Mouse (Mus musculus): ENCODE data around the gene Uggt1. TPM values are rescaled to one million over a fixed set of nuclear protein-coding genes. Genes with fewer than 3 reads are reported as not detected.

The Uggt1 gene
- polyA plus RNA-seq, 1 experiment from 2014 or later = 61.9 TPM

- no peak overlapping the region for H3K4me2 ChIP-seq
- no peak overlapping the region for H3K27ac ChIP-seq (ENCODE audit: low read depth, low read length)
- H3K27me3 ChIP-seq (ENCODE audit: control insufficient read depth, insufficient read depth, low read length) = no peaks in the 10 kb centered on the region
- no peak overlapping the region for H3K4me3 ChIP-seq (ENCODE audit: low read depth, low read length)
- H3K4me1 ChIP-seq (ENCODE audit: control insufficient read depth, insufficient read depth, low read length) = no peaks in the 10 kb centered on the region
- WGBS (ENCODE audit: insufficient replicate concordance) = 73% methylated on average over 19 of the region's 19 CpGs
- H3K9me3 ChIP-seq (replicated peaks; ENCODE audit: control insufficient read depth, low read length) = no peaks in the 10 kb centered on the region
- no peaks in the 10 kb centered on the region for H3K36me3 ChIP-seq (ENCODE audit: control insufficient read depth, insufficient read depth, low read length)
- ATAC-seq (replicated peaks; ENCODE audit: insufficient number of reproducible peaks, low FRiP score, low TSS enrichment) = no peak
- H3K9ac ChIP-seq (ENCODE audit: low read depth, low read length) = no peak overlapping the region
Measured at GRCm38 (mm10) chr1:36261708-36262504, 17.4 kb upstream of the Uggt1 start.

DNA sequence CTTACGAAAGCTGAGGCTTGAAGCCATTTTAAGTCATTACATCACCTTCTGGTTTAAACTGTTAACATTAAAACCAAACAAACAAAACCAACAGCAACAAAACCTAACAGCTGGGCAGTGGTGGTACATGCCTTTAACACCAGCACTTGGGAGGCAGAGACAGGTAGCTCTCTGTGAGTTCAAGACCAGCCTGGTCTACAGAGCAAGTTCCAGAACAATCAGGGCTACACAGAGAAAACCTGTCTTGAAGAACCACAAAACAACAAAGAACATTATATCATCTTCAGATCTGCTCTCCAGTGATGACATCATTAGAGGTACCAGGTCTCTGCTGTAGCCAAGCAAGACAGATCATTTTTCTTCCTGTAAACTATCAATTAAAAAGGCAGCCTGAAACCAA is 15.9 kb upstream of the Uggt1 start:
- no peak for ATAC-seq (replicated peaks; ENCODE audit: insufficient number of reproducible peaks, low FRiP score, low TSS enrichment)
- no peak overlapping the region for H3K9ac ChIP-seq (ENCODE audit: low read depth, low read length)
- WGBS (ENCODE audit: insufficient replicate concordance) = 89% methylated on average over 1 of the region's 1 CpGs
- no peaks in the 10 kb centered on the region for H3K36me3 ChIP-seq (ENCODE audit: control insufficient read depth, insufficient read depth, low read length)
- no peak overlapping the region for H3K4me2 ChIP-seq
- no peak overlapping the region for H3K27ac ChIP-seq (ENCODE audit: low read depth, low read length)
- peaks cover 6% of the 10 kb centered on the region; the same call in 1 of the 2 replicates for H3K27me3 ChIP-seq (ENCODE audit: control insufficient read depth, insufficient read depth, low read length)
- peaks cover 7% of the 10 kb centered on the region; the same call in 1 of the 2 replicates for H3K9me3 ChIP-seq (replicated peaks; ENCODE audit: control insufficient read depth, low read length)
- no peaks in the 10 kb centered on the region for H3K4me1 ChIP-seq (ENCODE audit: control insufficient read depth, insufficient read depth, low read length)
- no peak overlapping the region for H3K4me3 ChIP-seq (ENCODE audit: low read depth, low read length)

DNA sequence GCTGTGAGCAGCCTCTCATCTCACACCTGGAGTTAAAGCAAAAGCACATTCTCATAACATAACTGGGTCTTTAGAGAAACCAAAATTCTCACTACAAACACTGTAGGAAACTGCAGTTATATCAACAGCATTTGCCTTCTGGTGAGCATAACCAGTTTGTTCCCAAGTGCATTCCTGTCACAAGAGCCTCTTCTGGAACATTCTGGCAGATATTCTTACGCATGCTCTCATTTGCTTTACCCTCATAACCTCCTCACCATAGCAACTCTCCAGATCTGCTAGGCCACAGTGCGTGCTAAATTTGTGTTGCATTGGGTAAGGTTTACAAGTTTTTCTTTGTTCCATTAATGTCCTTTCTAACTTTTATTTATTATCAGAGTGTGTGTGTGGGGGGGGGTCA is 14.8 kb upstream of the Uggt1 start:
- Histone ChIP-seq H3K27ac (ENCODE audit: low read depth, low read length) (no peak overlapping the region), H3K4me3 (ENCODE audit: low read depth, low read length) (no peak overlapping the region), H3K4me2 (no peak overlapping the region), H3K27me3 (ENCODE audit: control insufficient read depth, insufficient read depth, low read length) (peaks cover 10% of the 10 kb centered on the region; the same call in 1 of the 2 replicates), H3K36me3 (ENCODE audit: control insufficient read depth, insufficient read depth, low read length) (no peaks in the 10 kb centered on the region), H3K9ac (ENCODE audit: low read depth, low read length) (no peak overlapping the region), H3K9me3 (replicated peaks; ENCODE audit: control insufficient read depth, low read length) (peaks cover 7% of the 10 kb centered on the region; the same call in 1 of the 2 replicates), H3K4me1 (ENCODE audit: control insufficient read depth, insufficient read depth, low read length) (0 out of 2 replicates have a peak, but pooled peaks cover 3% of the 10 kb centered on the region)
- 90% methylated on average over 2 of the region's 2 CpGs for WGBS (ENCODE audit: insufficient replicate concordance)
- no peak for ATAC-seq (replicated peaks; ENCODE audit: insufficient number of reproducible peaks, low FRiP score, low TSS enrichment)

GRCm38 (mm10) chr1:36258631-36259030 is 14.1 kb upstream of the Uggt1 start:
- H3K9me3 ChIP-seq (replicated peaks; ENCODE audit: control insufficient read depth, low read length) = peaks cover 7% of the 10 kb centered on the region; the same call in 1 of the 2 replicates
- WGBS (ENCODE audit: insufficient replicate concordance) = 43% methylated on average over 2 of the region's 2 CpGs
- no peak overlapping the region for H3K4me2 ChIP-seq

DNA sequence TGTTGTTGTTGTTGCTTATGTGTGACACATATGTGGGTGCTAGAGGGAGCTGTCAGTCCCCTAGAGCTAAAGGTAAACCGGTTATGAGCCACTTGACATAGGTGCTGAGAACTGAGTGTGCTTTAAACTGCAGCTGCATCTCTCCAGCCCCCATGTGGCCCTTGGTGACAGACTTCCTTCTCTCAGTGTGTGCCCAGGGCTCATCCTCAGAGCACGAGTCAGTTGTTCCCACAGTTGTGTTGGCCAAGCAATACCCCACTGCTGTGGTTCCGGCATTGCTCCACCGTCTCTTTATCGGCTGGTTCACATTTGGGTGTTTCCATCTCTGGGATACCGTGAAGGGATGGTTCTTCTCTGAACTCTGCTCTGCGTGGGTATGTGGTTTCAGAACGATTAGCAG is 12.8 kb upstream of the Uggt1 start:
- Histone ChIP-seq H3K9me3 (replicated peaks; ENCODE audit: control insufficient read depth, low read length) (peaks cover 7% of the 10 kb centered on the region; the same call in 1 of the 2 replicates), H3K36me3 (ENCODE audit: control insufficient read depth, insufficient read depth, low read length) (no peaks in the 10 kb centered on the region), H3K27ac (ENCODE audit: low read depth, low read length) (no peak overlapping the region), H3K9ac (ENCODE audit: low read depth, low read length) (no peak overlapping the region), H3K4me2 (no peak overlapping the region), H3K4me3 (ENCODE audit: low read depth, low read length) (no peak overlapping the region), H3K27me3 (ENCODE audit: control insufficient read depth, insufficient read depth, low read length) (peaks cover 10% of the 10 kb centered on the region; the same call in 1 of the 2 replicates), H3K4me1 (ENCODE audit: control insufficient read depth, insufficient read depth, low read length) (0 out of 2 replicates have a peak, but pooled peaks cover 3% of the 10 kb centered on the region)
- no peak for ATAC-seq (replicated peaks; ENCODE audit: insufficient number of reproducible peaks, low FRiP score, low TSS enrichment)
- WGBS (ENCODE audit: insufficient replicate concordance) = 81% methylated on average over 8 of the region's 8 CpGs

More at GRCm38 (mm10) chr1:36258631-36259030, 14.1 kb upstream of the Uggt1 start:
- ATAC-seq (replicated peaks; ENCODE audit: insufficient number of reproducible peaks, low FRiP score, low TSS enrichment) = no peak
- Histone ChIP-seq H3K4me3 (ENCODE audit: low read depth, low read length) (no peak overlapping the region), H3K27ac (ENCODE audit: low read depth, low read length) (no peak overlapping the region), H3K36me3 (ENCODE audit: control insufficient read depth, insufficient read depth, low read length) (no peaks in the 10 kb centered on the region), H3K9ac (ENCODE audit: low read depth, low read length) (no peak overlapping the region), H3K27me3 (ENCODE audit: control insufficient read depth, insufficient read depth, low read length) (peaks cover 10% of the 10 kb centered on the region; the same call in 1 of the 2 replicates), H3K4me1 (ENCODE audit: control insufficient read depth, insufficient read depth, low read length) (0 out of 2 replicates have a peak, but pooled peaks cover 3% of the 10 kb centered on the region)

- Histone ChIP-seq H3K4me1 (ENCODE audit: control insufficient read depth, insufficient read depth, low read length) (0 out of 2 replicates have a peak, but pooled peaks cover 3% of the 10 kb centered on the region), H3K27ac (ENCODE audit: low read depth, low read length) (peak overlapping the region; percentile 41; the same call in 1 of the 2 replicates), H3K9me3 (replicated peaks; ENCODE audit: control insufficient read depth, low read length) (peaks cover 7% of the 10 kb centered on the region; the same call in 1 of the 2 replicates), H3K9ac (ENCODE audit: low read depth, low read length) (0 out of 2 replicates have a peak overlapping the region, but pooled peaks have one; percentile 10), H3K27me3 (ENCODE audit: control insufficient read depth, insufficient read depth, low read length) (peaks cover 10% of the 10 kb centered on the region; the same call in 1 of the 2 replicates), H3K4me2 (no peak overlapping the region; the same call in 1 of the 2 replicates), H3K4me3 (ENCODE audit: low read depth, low read length) (no peak overlapping the region), H3K36me3 (ENCODE audit: control insufficient read depth, insufficient read depth, low read length) (no peaks in the 10 kb centered on the region)
- ATAC-seq (replicated peaks; ENCODE audit: insufficient number of reproducible peaks, low FRiP score, low TSS enrichment) = no peak
- 23% methylated on average over 20 of the region's 20 CpGs for WGBS (ENCODE audit: insufficient replicate concordance)
Measured at GRCm38 (mm10) chr1:36255871-36256640, 11.5 kb upstream of the Uggt1 start.

DNA sequence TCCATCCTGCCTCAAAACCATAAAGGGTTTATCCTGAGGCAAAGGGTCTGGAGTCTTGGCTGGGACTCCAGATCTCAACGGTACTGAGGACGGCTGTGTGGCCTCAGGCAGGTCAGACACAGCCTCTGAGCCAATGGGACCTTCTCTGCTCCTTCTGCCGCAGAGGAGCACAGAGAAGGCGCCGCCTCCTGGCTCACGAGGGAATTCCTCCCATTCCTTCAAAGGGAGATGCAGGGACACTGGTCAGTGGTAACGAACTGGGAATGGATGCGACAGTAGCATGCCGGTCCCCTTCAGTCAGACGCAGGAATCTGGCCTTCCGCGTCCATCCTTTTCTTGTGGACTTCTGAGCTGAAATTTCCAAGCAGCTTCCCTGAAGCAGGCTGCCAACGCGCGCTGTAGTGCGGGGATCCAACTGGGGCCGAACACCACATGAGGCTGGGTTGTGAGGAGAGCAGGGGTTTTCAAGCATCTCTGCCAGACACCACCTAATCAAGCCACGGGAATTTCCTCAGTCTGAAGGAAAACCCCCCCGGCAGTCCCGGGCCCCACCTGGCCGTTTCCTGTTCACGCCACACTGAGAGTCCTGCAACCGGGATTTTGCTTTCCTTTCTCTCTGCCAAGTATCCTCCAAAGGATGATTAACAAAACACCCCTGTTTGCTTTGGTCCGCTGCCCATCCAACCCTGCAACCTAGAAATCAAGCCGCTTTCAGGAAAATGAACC is 10.3 kb upstream of the Uggt1 start:
- 7% methylated on average over 25 of the region's 25 CpGs for WGBS (ENCODE audit: insufficient replicate concordance)
- Histone ChIP-seq H3K4me3 (ENCODE audit: low read depth, low read length) (peak overlapping the region; percentile 25), H3K9ac (ENCODE audit: low read depth, low read length) (0 out of 2 replicates have a peak overlapping the region, but pooled peaks have one; percentile 40), H3K36me3 (ENCODE audit: control insufficient read depth, insufficient read depth, low read length) (no peaks in the 10 kb centered on the region), H3K9me3 (replicated peaks; ENCODE audit: control insufficient read depth, low read length) (peaks cover 7% of the 10 kb centered on the region; the same call in 1 of the 2 replicates), H3K4me1 (ENCODE audit: control insufficient read depth, insufficient read depth, low read length) (0 out of 2 replicates have a peak, but pooled peaks cover 3% of the 10 kb centered on the region), H3K27me3 (ENCODE audit: control insufficient read depth, insufficient read depth, low read length) (peaks cover 10% of the 10 kb centered on the region; the same call in 1 of the 2 replicates), H3K4me2 (peak overlapping the region; percentile 61), H3K27ac (ENCODE audit: low read depth, low read length) (peak overlapping the region; percentile 64)
- ATAC-seq (replicated peaks; ENCODE audit: insufficient number of reproducible peaks, low FRiP score, low TSS enrichment) = peak; percentile 71
